Mouse (Mus musculus): ENCODE measurements around the gene 4931417E11Rik.

- TF ChIP-seq CTCF (IDR thresholded peaks at IDR 0.05; ENCODE audit: borderline replicate concordance, insufficient read depth, low read depth, low read length): peak; percentile 89
- no peak for TF ChIP-seq POLR2A (IDR thresholded peaks at IDR 0.05; ENCODE audit: borderline replicate concordance, insufficient read depth, low read length)
Observed at GRCm38 (mm10) chr6:73517818-73518396, 48.4 kb upstream of the 4931417E11Rik start.
